ENCODE assay signal across 8 mouse cellular contexts in the genomic region with DNA sequence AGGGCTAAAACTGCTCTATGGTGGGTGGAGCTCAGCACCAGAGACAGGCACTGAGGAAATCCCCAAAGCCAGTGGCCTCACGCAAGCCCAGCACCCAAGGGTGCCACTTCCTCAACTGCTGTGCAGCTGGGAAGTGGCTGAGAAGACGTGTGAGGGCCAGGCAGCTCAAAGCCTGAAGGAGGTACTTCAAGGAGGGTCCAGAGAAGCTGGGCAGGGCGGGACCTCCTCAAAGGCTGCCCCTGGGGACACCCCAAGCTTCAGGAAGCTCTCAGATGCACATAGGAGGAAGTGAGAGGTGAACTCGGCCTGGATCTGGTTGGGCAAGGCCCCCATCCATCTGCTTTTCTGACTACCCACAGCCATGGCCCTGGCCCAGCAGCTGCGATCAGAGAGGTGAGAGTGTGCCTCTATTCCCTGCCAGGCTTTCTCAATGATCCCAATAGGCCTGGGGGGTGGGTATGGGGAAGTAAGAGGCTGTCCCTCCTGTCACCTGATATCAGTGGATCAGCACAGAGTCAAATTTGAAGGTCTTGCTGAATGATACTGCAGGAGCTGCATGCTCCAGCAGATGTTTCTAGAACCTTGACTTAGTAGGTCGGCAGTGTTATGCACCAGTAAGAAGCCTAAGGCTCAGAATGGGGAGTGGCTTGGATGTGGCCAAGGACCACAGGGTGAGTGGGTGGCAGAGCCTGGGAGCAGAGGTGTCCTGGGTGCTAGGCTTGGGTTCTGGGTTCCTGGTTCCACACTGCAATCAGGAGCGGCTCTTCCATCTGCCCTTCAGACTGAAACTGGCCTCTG. TPM values are rescaled to one million over a fixed set of nuclear protein-coding genes. Genes with fewer than 3 reads are reported as not detected.
DNase-seq lines count a peak whose midpoint lies in the region; ATAC-seq and TF ChIP-seq lines count a peak whose summit lies in the region.

Gene Ncf4 (plus strand): TSS at position 107 of the 798 bp plus-strand sequence.

- no peak for TF ChIP-seq CTCF in hindbrain, postnatal 0 days (IDR thresholded peaks at IDR 0.05; ENCODE audit: low read depth)

- no peak within 1 kb of the TSS for H3K4me2 ChIP-seq in heart, embryonic 16.5 days (ENCODE audit: low read depth, low read length)
- H3K4me2 ChIP-seq in hindbrain, postnatal 0 days (ENCODE audit: low read depth, low read length): no peak within 1 kb of the TSS

- peak; percentile 42 to 47 for DNase-seq in right cerebral cortex, postnatal 10 days (ENCODE audit: low spot score in 2 of 2)
- DNase-seq in right cerebral cortex, adult 18-20 months: no peak
- peak; percentile 73 for DNase-seq in lung, postnatal 36 days
- DNase-seq in thymus, postnatal 25 days: peak; percentile 19
- no peak for DNase-seq in cerebellum, postnatal 25 days
- no peak for DNase-seq in cerebellum, postnatal 4 days (ENCODE audit: low spot score in 2 of 2)
- DNase-seq in hindbrain, postnatal 0 days (ENCODE audit: low spot score): no peak

- H3K4me1 ChIP-seq in heart, embryonic 16.5 days (ENCODE audit: control insufficient read depth, insufficient read depth, low read length): peaks cover 14% of the 10 kb centered on the region
- H3K4me1 ChIP-seq in hindbrain, postnatal 0 days (ENCODE audit: insufficient read depth, low read length): no peaks in the 10 kb centered on the region

- whole genome bisulfite sequencing in heart, embryonic 16.5 days: 65% methylated on average over 7 of the region's 7 CpGs
- WGBS in hindbrain, postnatal 0 days: 77% methylated on average over 7 of the region's 7 CpGs

- no peaks in the 10 kb centered on the region for H3K9me3 ChIP-seq in heart, embryonic 16.5 days (replicated peaks; ENCODE audit: control insufficient read depth, low read length)
- H3K9me3 ChIP-seq in hindbrain, postnatal 0 days (ENCODE audit: low read length): no peaks in the 10 kb centered on the region

- no peak within 1 kb of the TSS for H3K4me3 ChIP-seq in heart, embryonic 16.5 days (ENCODE audit: low read length)
- no peak within 1 kb of the TSS for H3K4me3 ChIP-seq in hindbrain, postnatal 0 days (ENCODE audit: low read length)

- no peak within 1 kb of the TSS for H3K9ac ChIP-seq in heart, embryonic 16.5 days (ENCODE audit: low read length)
- H3K9ac ChIP-seq in hindbrain, postnatal 0 days (replicated peaks; ENCODE audit: low read length): no peak within 1 kb of the TSS

- H3K27ac ChIP-seq in heart, embryonic 16.5 days (ENCODE audit: low read length): peak within 1 kb of the TSS; percentile 49
- H3K27ac ChIP-seq in hindbrain, postnatal 0 days: no peak within 1 kb of the TSS

- no peaks in the 10 kb centered on the region for H3K36me3 ChIP-seq in heart, embryonic 16.5 days (ENCODE audit: control insufficient read depth, insufficient read depth)
- H3K36me3 ChIP-seq in hindbrain, postnatal 0 days (ENCODE audit: insufficient read depth, low read length): no peaks in the 10 kb centered on the region

- no peak for ATAC-seq in heart, embryonic 16.5 days (replicated peaks; ENCODE audit: extremely low read depth, insufficient read depth, low FRiP score)
- no peak for ATAC-seq in hindbrain, postnatal 0 days

- H3K27me3 ChIP-seq in heart, embryonic 16.5 days (ENCODE audit: control insufficient read depth, insufficient read depth, low read length): no peaks in the 10 kb centered on the region
- H3K27me3 ChIP-seq in hindbrain, postnatal 0 days (ENCODE audit: insufficient read depth, low read length): no peaks in the 10 kb centered on the region

RNA-seq across cellular contexts. Expression of gene Ncf4, which starts in this region (rescaled TPM):
- polyA plus RNA-seq in heart, embryonic 16.5 days (2015; fragmentation: Nextera tagmentation; extraction: Ambion mirVana): 4.9 and 5.3 TPM in 2 replicates
- total RNA-seq in hindbrain, postnatal 0 days (2014; rRNA removed): 0.86 and 3.0 TPM in 2 replicates
- 1.1 and 1.6 TPM in 2 replicates for polyA plus RNA-seq in hindbrain, postnatal 0 days (2015; fragmentation: Nextera tagmentation; extraction: Ambion mirVana)

Comparison
In these comparisons a context has a peak if more than half of its experiments do, and no peak if none do; other contexts are left out.
1. DNase-seq: peak in right cerebral cortex, postnatal 10 days (2 of 2), lung, postnatal 36 days (single experiment) and thymus, postnatal 25 days (single experiment); none in right cerebral cortex, adult 18-20 months (single experiment), cerebellum, postnatal 25 days (0 of 2), cerebellum, postnatal 4 days (0 of 2) and hindbrain, postnatal 0 days (single experiment).